Mouse (Mus musculus): Measurements from ENCODE around the gene Selplg.

Gene Selplg

DNA sequence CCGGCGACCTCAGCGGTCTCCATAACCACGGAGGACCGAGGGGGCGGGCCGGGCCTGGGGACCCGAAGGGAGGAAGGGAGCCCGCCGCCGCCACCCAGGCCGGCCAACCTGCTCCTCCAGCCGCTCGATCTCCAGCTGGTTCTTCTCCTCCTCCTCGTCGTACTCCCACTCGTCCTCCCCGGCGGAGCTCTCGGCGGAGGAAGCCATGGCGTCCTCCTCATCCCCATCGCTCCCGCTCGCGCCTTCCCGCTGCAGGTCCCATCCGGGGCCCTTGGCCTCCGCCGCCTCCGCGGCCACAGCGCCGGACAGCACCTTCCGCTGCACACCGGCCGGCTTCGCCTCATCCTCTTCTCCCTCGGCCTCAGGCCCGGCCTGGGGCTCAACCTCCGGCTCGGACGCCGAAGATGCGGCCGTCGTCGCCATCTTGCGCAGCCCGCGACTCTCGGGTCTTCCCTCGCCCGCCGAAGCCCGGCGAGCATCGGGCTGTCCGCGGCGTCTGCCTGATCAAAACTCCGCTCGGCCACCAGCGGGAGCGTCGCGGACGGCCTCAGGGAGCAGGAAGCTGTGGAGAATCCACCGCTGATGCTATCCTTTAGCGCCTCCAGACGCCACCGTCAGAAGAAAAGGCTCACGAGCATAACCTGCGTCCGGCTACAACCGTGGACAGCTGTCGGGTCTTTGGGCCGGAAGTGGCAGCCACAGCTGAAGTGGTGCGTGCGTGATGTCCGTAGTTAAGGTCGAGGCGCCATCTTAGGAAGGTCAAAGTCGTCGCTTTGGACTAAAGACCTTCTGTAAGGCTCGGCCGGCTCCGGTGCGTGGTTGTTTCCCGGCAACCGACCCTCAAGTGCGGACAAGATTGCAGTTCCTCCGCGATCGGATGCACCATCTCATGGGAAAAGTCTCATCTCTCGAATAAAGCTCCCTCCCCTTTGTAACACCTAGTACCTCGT, 61.0 kb downstream of the Selplg start:
- peak; percentile 80 to 82 for DNase-seq (ENCODE audit: low spot score in 2 of 2)

DNA sequence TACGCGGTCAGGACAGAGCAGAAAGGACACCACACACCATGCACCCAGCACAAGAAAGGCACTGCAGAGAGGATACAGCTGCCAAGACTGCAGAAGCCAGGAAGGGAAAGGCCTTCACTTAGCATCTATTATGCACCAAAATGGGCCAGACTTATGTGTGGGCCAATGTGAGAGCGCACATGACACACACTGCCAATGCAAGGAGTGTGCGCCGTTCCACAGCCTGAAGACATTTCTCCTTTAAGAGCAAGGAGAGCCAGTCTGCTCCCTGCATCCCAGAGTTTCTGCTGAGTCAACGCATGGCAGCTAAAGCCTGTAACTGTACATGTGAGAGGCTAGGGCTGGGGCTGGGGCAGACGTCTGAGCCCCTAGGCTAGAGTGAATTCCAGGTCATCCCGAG, 63.6 kb downstream of the Selplg start:
- DNase-seq (ENCODE audit: low spot score in 2 of 2), result peak in 1 of 2 experiments; percentile 39
